Mouse (Mus musculus): Measurements from ENCODE around the gene Gm38392. TPM values are rescaled to one million over a fixed set of nuclear protein-coding genes. Genes with fewer than 3 reads are reported as not detected.
A peak's percentile ranks its signal among the peaks of the same experiment; 100 is the strongest.
"Not testable (repeated sequence)": the region's sequence is repeated elsewhere in the genome, so short reads cannot be mapped to it uniquely, and the experiment has no call there.

The Gm38392 gene
- polyA plus RNA-seq, 1 experiment = not detected

GRCm38 (mm10) chr3:88324951-88325405, 38.0 kb upstream of the Gm38392 start, which contains the start of gene Glmp:
Glmp (plus strand) TSS chr3:88325023.
- peak; percentile 71 to 75 for DNase-seq
- Histone ChIP-seq H3K27me3 (ENCODE audit: control insufficient read depth, insufficient read depth, low read length) (no peaks in the 10 kb centered on the region), H3K4me3 (replicated peaks; ENCODE audit: insufficient read depth, low read depth, low read length) (peak within 1 kb of the TSS; percentile 98), H3K27ac (ENCODE audit: insufficient read depth, low read length) (peak within 1 kb of the TSS; percentile 46; the same call in 1 of the 2 replicates), H3K4me1 (ENCODE audit: control insufficient read depth, insufficient read depth, low read length) (peaks cover 7% of the 10 kb centered on the region)
- WGBS = under 1% methylated on average over 10 of the region's 10 CpGs
- TF ChIP-seq POLR2A (IDR thresholded peaks at IDR 0.05; ENCODE audit: borderline replicate concordance, insufficient read depth, low read length) (peak; percentile 70; the same call in 1 of the 2 replicates), CTCF (IDR thresholded peaks at IDR 0.05; ENCODE audit: borderline replicate concordance, insufficient read depth, low read depth, low read length) (no peak)

- TF ChIP-seq POLR2A (IDR thresholded peaks at IDR 0.05; ENCODE audit: borderline replicate concordance, insufficient read depth, low read length) (no peak), CTCF (IDR thresholded peaks at IDR 0.05; ENCODE audit: borderline replicate concordance, insufficient read depth, low read depth, low read length) (no peak)
- no peaks in the 10 kb centered on the region for H3K27me3 ChIP-seq (ENCODE audit: control insufficient read depth, insufficient read depth, low read length)
- no peak overlapping the region for H3K4me3 ChIP-seq (replicated peaks; ENCODE audit: insufficient read depth, low read depth, low read length)
- H3K27ac ChIP-seq (ENCODE audit: insufficient read depth, low read length) = no peak overlapping the region
- 94% methylated on average over 1 of the region's 1 CpGs for WGBS
- no peaks in the 10 kb centered on the region; the same call in 1 of the 2 replicates for H3K4me1 ChIP-seq (ENCODE audit: control insufficient read depth, insufficient read depth, low read length)
- no peak for DNase-seq
These were observed 12.2 kb upstream of the Gm38392 start for GRCm38 (mm10) chr3:88299172-88299571.

GRCm38 (mm10) chr3:88297321-88297851, 10.4 kb upstream of the Gm38392 start:
- no peaks in the 10 kb centered on the region; the same call in 1 of the 2 replicates for H3K4me1 ChIP-seq (ENCODE audit: control insufficient read depth, insufficient read depth, low read length)
- TF ChIP-seq POLR2A (IDR thresholded peaks at IDR 0.05; ENCODE audit: borderline replicate concordance, insufficient read depth, low read length) (no peak), CTCF (IDR thresholded peaks at IDR 0.05; ENCODE audit: borderline replicate concordance, insufficient read depth, low read depth, low read length) (no peak)
- under 1% methylated on average over 30 of the region's 30 CpGs for whole genome bisulfite sequencing
- peak overlapping the region; percentile 92 for H3K4me3 ChIP-seq (replicated peaks; ENCODE audit: insufficient read depth, low read depth, low read length)
- DNase-seq = no peak
- no peaks in the 10 kb centered on the region for H3K27me3 ChIP-seq (ENCODE audit: control insufficient read depth, insufficient read depth, low read length)
- peak overlapping the region; percentile 70 for H3K27ac ChIP-seq (ENCODE audit: insufficient read depth, low read length)

- Histone ChIP-seq H3K27ac (ENCODE audit: insufficient read depth, low read length) (peak within 1 kb of the TSS; percentile 70), H3K4me3 (replicated peaks; ENCODE audit: insufficient read depth, low read depth, low read length) (peak within 1 kb of the TSS; percentile 92), H3K27me3 (ENCODE audit: control insufficient read depth, insufficient read depth, low read length) (no peaks in the 10 kb centered on the region), H3K4me1 (ENCODE audit: control insufficient read depth, insufficient read depth, low read length) (no peaks in the 10 kb centered on the region; the same call in 1 of the 2 replicates)
- WGBS = under 1% methylated on average over 44 of the region's 44 CpGs
- DNase-seq = peak; percentile 93 to 99
- TF ChIP-seq CTCF (IDR thresholded peaks at IDR 0.05; ENCODE audit: borderline replicate concordance, insufficient read depth, low read depth, low read length) (no peak), POLR2A (IDR thresholded peaks at IDR 0.05; ENCODE audit: borderline replicate concordance, insufficient read depth, low read length) (peak; percentile 62; the same call in 1 of the 2 replicates)
These were observed 9.7 kb upstream of the Gm38392 start, which contains the start of the genes Tsacc and Cct3 for GRCm38 (mm10) chr3:88296561-88297318. Tsacc (minus strand) TSS chr3:88296999. Cct3 (plus strand) TSS chr3:88297116.

- Histone ChIP-seq H3K4me1 (ENCODE audit: control insufficient read depth, insufficient read depth, low read length) (no peaks in the 10 kb centered on the region; the same call in 1 of the 2 replicates), H3K4me3 (replicated peaks; ENCODE audit: insufficient read depth, low read depth, low read length) (peak overlapping the region; percentile 70), H3K27me3 (ENCODE audit: control insufficient read depth, insufficient read depth, low read length) (no peaks in the 10 kb centered on the region), H3K27ac (ENCODE audit: insufficient read depth, low read length) (no peak overlapping the region)
- no peak for DNase-seq
- TF ChIP-seq CTCF (IDR thresholded peaks at IDR 0.05; ENCODE audit: borderline replicate concordance, insufficient read depth, low read depth, low read length) (no peak), POLR2A (IDR thresholded peaks at IDR 0.05; ENCODE audit: borderline replicate concordance, insufficient read depth, low read length) (no peak)
- under 1% methylated on average over 12 of the region's 12 CpGs for WGBS
These were observed 9.1 kb upstream of the Gm38392 start for GRCm38 (mm10) chr3:88296110-88296560.

- not testable (repeated sequence) for H3K4me1 ChIP-seq (ENCODE audit: control insufficient read depth, insufficient read depth, low read length); H3K4me3 ChIP-seq (replicated peaks; ENCODE audit: insufficient read depth, low read depth, low read length); H3K27me3 ChIP-seq (ENCODE audit: control insufficient read depth, insufficient read depth, low read length); DNase-seq; H3K27ac ChIP-seq (ENCODE audit: insufficient read depth, low read length)
- WGBS = 69% methylated on average over 1 of the region's 1 CpGs
These were observed 8.3 kb upstream of the Gm38392 start for GRCm38 (mm10) chr3:88295272-88295671.

- no peak for TF ChIP-seq POLR2A (IDR thresholded peaks at IDR 0.05; ENCODE audit: borderline replicate concordance, insufficient read depth, low read length)
- no peak for TF ChIP-seq CTCF (IDR thresholded peaks at IDR 0.05; ENCODE audit: borderline replicate concordance, insufficient read depth, low read depth, low read length)
- Histone ChIP-seq H3K4me1 (ENCODE audit: control insufficient read depth, insufficient read depth, low read length) (no peaks in the 10 kb centered on the region), H3K27me3 (ENCODE audit: control insufficient read depth, insufficient read depth, low read length) (no peaks in the 10 kb centered on the region), H3K4me3 (replicated peaks; ENCODE audit: insufficient read depth, low read depth, low read length) (no peak overlapping the region), H3K27ac (ENCODE audit: insufficient read depth, low read length) (no peak overlapping the region)
- 29% methylated on average over 4 of the region's 4 CpGs for WGBS
- DNase-seq = peak in 1 of 2 experiments; percentile 15
These were observed 5.0 kb upstream of the Gm38392 start for GRCm38 (mm10) chr3:88291970-88292369.

GRCm38 (mm10) chr3:88288133-88288713, 1.2 kb upstream of the Gm38392 start:
- WGBS = 67% methylated on average over 10 of the region's 10 CpGs
- not testable (repeated sequence) for H3K27me3 ChIP-seq (ENCODE audit: control insufficient read depth, insufficient read depth, low read length); DNase-seq; H3K27ac ChIP-seq (ENCODE audit: insufficient read depth, low read length); H3K4me3 ChIP-seq (replicated peaks; ENCODE audit: insufficient read depth, low read depth, low read length); H3K4me1 ChIP-seq (ENCODE audit: control insufficient read depth, insufficient read depth, low read length)

GRCm38 (mm10) chr3:88285565-88285895, 1.5 kb downstream of the Gm38392 start:
- H3K27ac ChIP-seq (ENCODE audit: insufficient read depth, low read length); H3K4me1 ChIP-seq (ENCODE audit: control insufficient read depth, insufficient read depth, low read length); H3K4me3 ChIP-seq (replicated peaks; ENCODE audit: insufficient read depth, low read depth, low read length); DNase-seq; H3K27me3 ChIP-seq (ENCODE audit: control insufficient read depth, insufficient read depth, low read length): not testable (repeated sequence)
- 100% methylated on average over 2 of the region's 2 CpGs for WGBS

GRCm38 (mm10) chr3:88284815-88285564, 2.0 kb downstream of the Gm38392 start:
- not testable (repeated sequence) for H3K27me3 ChIP-seq (ENCODE audit: control insufficient read depth, insufficient read depth, low read length)

More at GRCm38 (mm10) chr3:88284815-88285564, 2.0 kb downstream of the Gm38392 start:
- H3K4me1 ChIP-seq (ENCODE audit: control insufficient read depth, insufficient read depth, low read length); DNase-seq; H3K4me3 ChIP-seq (replicated peaks; ENCODE audit: insufficient read depth, low read depth, low read length); H3K27ac ChIP-seq (ENCODE audit: insufficient read depth, low read length): not testable (repeated sequence)
- WGBS = 94% methylated on average over 14 of the region's 14 CpGs

All from cerebellum, adult 2 months (tissue).